Mouse (Mus musculus): ENCODE measurements around the gene Col9a3. TPM values are rescaled to one million over a fixed set of nuclear protein-coding genes. Genes with fewer than 3 reads are reported as not detected.

Gene Col9a3
- total RNA-seq, 2 experiments from 2014 or later: 0.29 to 0.97 TPM

- no peak for DNase-seq
- intact Hi-C loops (cut with DNase I; ENCODE audit: low total_unique reads): no loop called here
Measured at GRCm38 (mm10) chr2:180604781-180605180, 7.2 kb downstream of the Col9a3 start.

- intact Hi-C loops (cut with DNase I; ENCODE audit: low total_unique reads): no loop called here
Measured at GRCm38 (mm10) chr2:180610283-180610682, 12.7 kb downstream of the Col9a3 start.

GRCm38 (mm10) chr2:180611882-180612281 lies 14.3 kb downstream of the Col9a3 start:
- DNase-seq: no peak
- intact Hi-C loops (cut with DNase I; ENCODE audit: low total_unique reads): no loop called here

More at GRCm38 (mm10) chr2:180610283-180610682, 12.7 kb downstream of the Col9a3 start:
- no peak for DNase-seq

GRCm38 (mm10) chr2:180641576-180642554 lies 44.3 kb downstream of the Col9a3 start:
- no peak for DNase-seq
- intact Hi-C loops (cut with DNase I; ENCODE audit: low total_unique reads): no loop called here

- DNase-seq: no peak
- intact Hi-C loops (cut with DNase I; ENCODE audit: low total_unique reads): no loop called here
Measured at GRCm38 (mm10) chr2:180642555-180643260, 45.1 kb downstream of the Col9a3 start, which contains the start of gene Tcfl5. Tcfl5 (minus strand) TSS chr2:180642708.

GRCm38 (mm10) chr2:180643626-180644025 lies 46.0 kb downstream of the Col9a3 start:
- no peak for DNase-seq

GRCm38 (mm10) chr2:180646841-180647240 lies 49.3 kb downstream of the Col9a3 start:
- intact Hi-C loops (cut with DNase I; ENCODE audit: low total_unique reads): no loop called here
- DNase-seq: no peak

More at GRCm38 (mm10) chr2:180643626-180644025, 46.0 kb downstream of the Col9a3 start:
- intact Hi-C loops (cut with DNase I; ENCODE audit: low total_unique reads): no loop called here

GRCm38 (mm10) chr2:180654666-180655065 lies 57.1 kb downstream of the Col9a3 start:
- DNase-seq: no peak
- intact Hi-C loops (cut with DNase I; ENCODE audit: low total_unique reads): loop anchor here (5.0 kb wide), 1 partner anchor 83 kb away; no protein-coding TSS in a partner anchor

GRCm38 (mm10) chr2:180655150-180655549 lies 57.6 kb downstream of the Col9a3 start:
- intact Hi-C loops (cut with DNase I; ENCODE audit: low total_unique reads): loop anchor here (5.0 kb wide), 1 partner anchor 82 kb away; no protein-coding TSS in a partner anchor
- DNase-seq: no peak

- peak; percentile 68 for DNase-seq
- intact Hi-C loops (cut with DNase I; ENCODE audit: low total_unique reads): loop anchor here (5.0 kb wide), 1 partner anchor 80 kb away; no protein-coding TSS in a partner anchor
Measured at GRCm38 (mm10) chr2:180657394-180658013, 59.9 kb downstream of the Col9a3 start.

GRCm38 (mm10) chr2:180658381-180658780 lies 60.8 kb downstream of the Col9a3 start:
- intact Hi-C loops (cut with DNase I; ENCODE audit: low total_unique reads): loop anchor here (5.0 kb wide), 1 partner anchor 79 kb away; no protein-coding TSS in a partner anchor
- no peak for DNase-seq

- intact Hi-C loops (cut with DNase I; ENCODE audit: low total_unique reads): loop anchor here (5.0 kb wide), 1 partner anchor 78 kb away; no protein-coding TSS in a partner anchor
- DNase-seq: no peak
Measured at GRCm38 (mm10) chr2:180659353-180660150, 62.0 kb downstream of the Col9a3 start.

- no peak for DNase-seq
- intact Hi-C loops (cut with DNase I; ENCODE audit: low total_unique reads): no loop called here
Measured at GRCm38 (mm10) chr2:180660521-180660920, 62.9 kb downstream of the Col9a3 start.

GRCm38 (mm10) chr2:180662008-180662407 lies 64.4 kb downstream of the Col9a3 start:
- DNase-seq: no peak
- intact Hi-C loops (cut with DNase I; ENCODE audit: low total_unique reads): no loop called here

Other genes with a start within 250 kb of the Col9a3 start
- under 1 TPM; 0.23 to 0.24 TPM for gene Slco4a1, start 141.5 kb upstream of the Col9a3 start, total RNA-seq (2021)
- not detected for gene Ntsr1, start 97.8 kb upstream of the Col9a3 start, total RNA-seq (2021)
- gene Mrgbp, start 16.5 kb upstream of the Col9a3 start, total RNA-seq (2021): 1 to 10 TPM; 4.7 to 5.3 TPM
- 10 to 100 TPM; 22.5 to 25.2 TPM for gene Ogfr, start 8.5 kb upstream of the Col9a3 start, total RNA-seq (2021)
- under 1 TPM; 0.21 to 0.22 TPM for gene Tcfl5, start 44.9 kb downstream of the Col9a3 start, total RNA-seq (2021)
- 10 to 100 TPM; 18.9 to 19.7 TPM for gene Dido1, start 112.2 kb downstream of the Col9a3 start, total RNA-seq (2021)
- 10 to 100 TPM; 38.5 to 40.5 TPM for gene Gid8, start 112.3 kb downstream of the Col9a3 start, total RNA-seq (2021)
- under 1 TPM; 0.39 to 0.51 TPM for gene Slc17a9, start 127.5 kb downstream of the Col9a3 start, total RNA-seq (2021)
- not detected for gene Bhlhe23, start 179.1 kb downstream of the Col9a3 start, total RNA-seq (2021)

Data from gastrocnemius, postnatal 14 days (tissue).